ENCODE assay signal across 8 mouse cellular contexts in the genomic region with DNA sequence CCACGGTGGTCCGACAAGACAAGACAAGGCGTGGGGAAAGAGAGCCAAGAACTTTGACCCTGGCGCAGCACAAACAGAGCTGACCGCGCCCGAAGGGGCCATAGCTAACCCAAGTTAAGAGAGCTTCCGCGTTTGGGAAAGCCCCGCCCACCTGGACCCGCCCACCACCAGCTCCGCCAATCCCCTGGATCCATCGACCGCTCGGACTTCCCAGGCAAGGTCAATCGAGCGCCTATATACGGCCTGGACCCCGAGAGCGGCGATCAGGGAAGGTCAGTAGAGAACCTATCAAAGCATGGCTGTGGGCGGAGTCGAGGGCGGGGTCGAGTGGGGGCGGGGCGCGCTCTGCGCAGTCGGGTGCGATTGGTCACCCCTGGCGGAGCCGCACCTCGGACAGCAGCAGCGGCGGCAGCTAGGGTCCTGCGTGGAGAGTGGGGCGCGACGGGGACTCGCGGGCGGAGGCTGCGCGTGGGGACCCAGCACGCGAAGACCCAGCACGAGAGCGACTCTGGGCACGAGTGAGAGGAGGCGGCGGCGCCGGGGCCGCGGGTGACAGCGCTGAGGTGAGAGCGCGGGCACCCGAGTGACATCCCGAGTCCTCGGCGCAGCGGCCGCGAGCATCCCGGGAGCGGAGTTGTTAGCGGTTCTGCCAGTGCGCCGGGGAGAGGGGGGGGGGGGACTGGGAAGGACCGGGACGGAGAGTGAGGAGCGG. TPM values are rescaled to one million over a fixed set of nuclear protein-coding genes. Genes with fewer than 3 reads are reported as not detected.
DNase-seq lines count a peak whose midpoint lies in the region; ATAC-seq and TF ChIP-seq lines count a peak whose summit lies in the region.

TSS of gene Taok3 (plus strand) at position 353 of the 712 bp plus-strand sequence.

- ATAC-seq in common myeloid progenitor, adult 5-6 weeks (replicated peaks; ENCODE audit: low read depth, poor library complexity, severe bottlenecking) = peak; percentile 85
- peak; percentile 95 for ATAC-seq in hindbrain, postnatal 0 days
- ATAC-seq in megakaryocyte, adult 5-6 weeks (ENCODE audit: poor library complexity, severe bottlenecking) = peak; percentile 84

- peak within 1 kb of the TSS; percentile 91 for H3K27ac ChIP-seq in gastrocnemius, adult 2 months
- peak within 1 kb of the TSS; percentile 28; the same call in 1 of the 2 replicates for H3K27ac ChIP-seq in hindbrain, postnatal 0 days
- H3K27ac ChIP-seq in left cerebral cortex, adult 2 months = peak within 1 kb of the TSS; percentile 58

- H3K4me3 ChIP-seq in gastrocnemius, adult 2 months = peak within 1 kb of the TSS; percentile 97
- H3K4me3 ChIP-seq in hindbrain, postnatal 0 days (ENCODE audit: low read length) = peak within 1 kb of the TSS; percentile 62
- H3K4me3 ChIP-seq in left cerebral cortex, adult 2 months = peak within 1 kb of the TSS; percentile 92

- no peaks in the 10 kb centered on the region for H3K9me3 ChIP-seq in hindbrain, postnatal 0 days (ENCODE audit: low read length)

- H3K4me1 ChIP-seq in hindbrain, postnatal 0 days (ENCODE audit: insufficient read depth, low read length) = peaks cover 8% of the 10 kb centered on the region; the same call in 1 of the 2 replicates

- H3K27me3 ChIP-seq in hindbrain, postnatal 0 days (ENCODE audit: insufficient read depth, low read length) = no peaks in the 10 kb centered on the region

- TF ChIP-seq CTCF in gastrocnemius, adult 2 months (IDR thresholded peaks at IDR 0.05) = peak; percentile 15; the same call in 1 of the 2 replicates
- TF ChIP-seq CTCF in hindbrain, postnatal 0 days (IDR thresholded peaks at IDR 0.05; ENCODE audit: low read depth) = no peak
- peak; percentile 1; the same call in 1 of the 2 replicates for TF ChIP-seq CTCF in left cerebral cortex, adult 2 months (IDR thresholded peaks at IDR 0.05)

- H3K9ac ChIP-seq in hindbrain, postnatal 0 days (replicated peaks; ENCODE audit: low read length) = peak within 1 kb of the TSS; percentile 53

- H3K4me2 ChIP-seq in hindbrain, postnatal 0 days (ENCODE audit: low read depth, low read length) = peak within 1 kb of the TSS; percentile 97

- peak; percentile 100 for DNase-seq in ZHBTc4 (ENCODE audit: low read depth, low spot score)
- DNase-seq in gastrocnemius, adult 2 months = peak; percentile 99
- DNase-seq in hindbrain, postnatal 0 days (ENCODE audit: low spot score) = peak; percentile 99
- DNase-seq in left cerebral cortex, adult 2 months (ENCODE audit: extremely low spot score in 1 of 2, low spot score in 2 of 2) = peak; percentile 98
- peak; percentile 97 to 99 for DNase-seq in right cerebral cortex, adult 2 months (ENCODE audit: low spot score in 2 of 2)
- peak; percentile 100 for DNase-seq in urinary bladder, postnatal 14 days (ENCODE audit: low spot score)

- WGBS in hindbrain, postnatal 0 days = under 1% methylated on average over 73 of the region's 74 CpGs

- no peaks in the 10 kb centered on the region for H3K36me3 ChIP-seq in hindbrain, postnatal 0 days (ENCODE audit: insufficient read depth, low read length)

- intact Hi-C loops in gastrocnemius, adult 2 months (cut with DNase I) = loop anchor here (5.0 to 10.0 kb wide), 6 partner anchors 37 to 372 kb away; partner anchors contain the start of genes Pebp1 and Rfc5
- intact Hi-C loops in left cerebral cortex, adult 2 months (cut with DNase I) = loop anchor here (1.0 to 5.0 kb wide), 6 partner anchors 19 to 377 kb away; partner anchors contain the start of gene Pebp1

RNA-seq across cellular contexts. Expression of gene Taok3, which starts in this region (rescaled TPM):
- 88.0 and 100 TPM in 2 replicates for total RNA-seq in common myeloid progenitor, adult 5-6 weeks (2017)
- 1 to 10 TPM; 4.6 to 6.8 TPM for total RNA-seq in gastrocnemius, adult 2 months (2021)
- total RNA-seq in hindbrain, postnatal 0 days (2014; rRNA removed) = 21.0 and 27.3 TPM in 2 replicates
- 50.2 and 51.9 TPM in 2 replicates for polyA plus RNA-seq in hindbrain, postnatal 0 days (2015; fragmentation: Nextera tagmentation; extraction: Ambion mirVana)
- total RNA-seq in left cerebral cortex, adult 2 months (2021) = 10 to 100 TPM; 52.5 to 54.7 TPM
- 73.8 and 80.2 TPM in 2 replicates for total RNA-seq in megakaryocyte, adult 5-6 weeks (2015)
- 57.5 and 72.8 TPM in 2 replicates for total RNA-seq in megakaryocyte, adult 5-6 weeks (2017)

Comparison
In these comparisons a context has a peak if more than half of its experiments do, and no peak if none do; other contexts are left out.
1. Peak in every context shown above with its lines: DNase-seq, ATAC-seq, H3K4me3 ChIP-seq and H3K27ac ChIP-seq.
2. H3K27ac ChIP-seq: peak in every context shown above with its lines; median percentile 91 in gastrocnemius, adult 2 months; 58 in left cerebral cortex, adult 2 months; 28 in hindbrain, postnatal 0 days.